Mouse (Mus musculus): ENCODE measurements around the gene 6430628N08Rik. TPM values are rescaled to one million over a fixed set of nuclear protein-coding genes. Genes with fewer than 3 reads are reported as not detected.

Gene 6430628N08Rik
- total RNA-seq, 2 experiments from 2014 or later, result not detected

DNA sequence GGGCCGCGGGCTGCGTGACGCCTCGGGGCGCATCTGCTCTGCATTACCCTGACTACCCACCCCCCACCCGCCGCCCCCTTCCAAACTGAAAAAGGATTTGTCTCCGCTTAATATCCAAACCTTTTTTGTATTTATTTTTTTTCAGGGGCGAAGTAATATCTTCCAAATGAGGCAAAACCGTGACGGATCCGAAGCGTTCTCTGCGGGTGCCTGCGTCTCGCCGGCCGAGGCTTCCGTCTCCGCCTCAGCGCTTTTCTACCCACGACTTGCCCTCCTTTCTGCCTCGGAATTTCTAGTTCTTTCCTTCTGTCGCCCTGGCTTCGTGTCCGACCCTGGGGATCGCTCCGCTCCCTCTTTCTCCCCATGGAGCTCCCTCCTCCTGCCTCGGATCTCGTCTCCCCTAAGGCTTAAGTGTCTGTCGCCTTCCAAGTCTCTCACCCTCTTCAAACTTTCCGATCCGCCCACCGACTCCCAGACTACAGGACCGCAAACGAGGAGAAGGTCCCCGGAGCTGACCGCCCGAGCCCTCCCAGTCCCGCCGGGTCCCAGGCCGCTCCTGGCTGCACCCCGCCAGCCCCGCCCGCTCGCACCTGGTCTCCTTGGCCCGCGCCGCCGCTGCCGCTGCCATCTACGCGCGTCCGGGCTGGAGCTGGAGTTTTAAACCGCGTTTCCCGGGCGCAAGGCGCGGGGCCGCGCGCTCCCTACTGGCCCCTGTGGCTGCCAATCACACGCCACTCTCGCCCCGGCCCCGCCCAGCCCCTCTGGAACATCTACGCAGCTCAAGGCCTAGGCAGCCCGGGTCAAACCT lies 49.0 kb downstream of the 6430628N08Rik start, which contains the start of gene Dmbx1:
Dmbx1 (minus strand) TSS at position 632 of the 808 bp plus-strand sequence.
- peak; percentile 17 for DNase-seq

DNA sequence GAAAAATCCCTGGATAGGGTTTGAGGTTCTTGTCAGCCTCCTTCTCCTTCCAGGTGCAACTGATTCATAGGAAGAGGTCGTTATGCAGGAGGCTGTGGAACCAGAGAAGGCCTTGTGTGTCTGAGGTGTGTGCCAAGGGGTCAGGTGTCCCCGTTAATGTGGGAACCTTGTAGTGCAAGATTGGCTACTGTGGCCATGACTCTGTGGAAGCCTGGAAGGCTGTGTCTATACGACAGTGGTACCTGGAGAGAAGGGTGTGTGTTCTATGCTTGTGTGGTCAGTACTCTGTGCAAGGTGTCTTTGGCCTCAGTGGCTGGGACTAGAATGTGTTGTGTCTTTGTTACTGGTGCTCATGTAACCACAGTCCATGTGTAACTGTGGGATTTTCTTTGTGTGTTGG lies 50.2 kb downstream of the 6430628N08Rik start:
- DNase-seq, result no peak

DNA sequence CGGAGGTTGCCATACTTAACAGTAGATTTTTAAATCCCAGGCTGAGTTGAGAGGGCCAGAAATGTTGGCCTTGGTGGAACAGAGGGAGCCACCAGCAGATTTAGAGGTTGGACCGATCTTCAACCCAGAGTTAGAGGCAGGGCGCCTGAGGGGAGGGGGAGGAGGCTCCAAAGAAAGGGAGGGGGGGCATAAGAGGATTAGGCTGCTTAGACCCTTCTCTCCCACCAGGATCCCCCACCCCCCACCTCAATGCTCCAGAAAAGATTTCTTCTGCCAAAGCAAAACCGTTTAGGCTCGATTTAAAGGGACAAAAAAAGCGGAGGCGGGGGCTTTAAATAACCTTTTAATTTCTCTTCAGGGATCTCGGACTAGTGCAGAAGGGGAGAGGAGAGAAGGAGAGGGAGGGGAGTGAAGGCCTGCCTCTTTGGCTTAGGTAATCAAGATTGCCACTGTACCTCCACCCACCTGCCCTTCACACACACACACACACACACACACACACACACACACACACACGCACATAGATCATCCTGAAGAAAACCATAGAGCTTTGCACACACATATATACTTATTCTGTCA lies 50.9 kb downstream of the 6430628N08Rik start:
- no peak for DNase-seq

DNA sequence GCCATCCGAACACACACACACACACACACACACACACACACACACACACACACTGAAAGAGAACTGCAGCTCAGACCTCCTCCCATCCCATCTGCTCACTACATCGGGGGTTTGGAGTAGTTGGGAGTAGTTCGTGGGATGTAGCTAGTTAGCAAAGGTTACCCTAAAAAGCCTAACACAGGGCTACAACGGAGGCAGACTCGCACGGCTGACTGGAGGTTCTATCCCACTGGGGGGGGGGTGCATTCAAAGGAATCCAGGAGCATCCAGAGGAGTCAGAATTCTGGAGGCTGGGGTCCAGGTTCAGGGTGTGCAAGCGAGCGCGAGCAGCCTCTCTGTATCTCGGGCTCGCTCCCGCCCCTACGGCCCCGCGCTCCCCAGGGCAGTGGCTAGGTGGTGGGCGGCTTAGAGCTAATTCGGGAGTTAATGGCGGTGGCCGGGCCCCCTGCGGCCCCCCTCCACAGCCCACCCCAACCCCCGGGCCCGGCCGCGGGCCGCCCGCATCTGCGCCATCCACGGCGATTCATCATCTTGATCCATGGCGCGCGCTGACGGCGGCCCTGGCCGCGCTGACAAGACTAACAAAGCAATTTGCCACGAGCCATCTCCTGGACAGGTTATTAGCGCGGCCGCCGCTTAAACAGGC lies 53.3 kb downstream of the 6430628N08Rik start:
- no peak for DNase-seq

Other genes with a start within 250 kb of the 6430628N08Rik start
- 1 to 10 TPM; 1.9 to 5.3 TPM for gene Cyp4b1, start 242.9 kb upstream of the 6430628N08Rik start, total RNA-seq (2021)
- 10 to 100 TPM; 33.1 to 33.2 TPM for gene Efcab14, start 152.9 kb upstream of the 6430628N08Rik start, total RNA-seq (2021)
- gene Tex38, start 109.6 kb upstream of the 6430628N08Rik start, total RNA-seq (2021), result 1 to 10 TPM; 1.2 to 1.3 TPM
- gene Atpaf1, start 105.9 kb upstream of the 6430628N08Rik start, total RNA-seq (2021), result 10 to 100 TPM; 48.9 to 49.3 TPM
- 1 to 10 TPM; 2.7 to 3.4 TPM for gene Mob3c, start 62.6 kb upstream of the 6430628N08Rik start, total RNA-seq (2021)
- 10 to 100 TPM; 21.8 to 22.2 TPM for gene Mknk1, start 51.5 kb upstream of the 6430628N08Rik start, total RNA-seq (2021)
- not detected for gene Kncn, start 6.3 kb upstream of the 6430628N08Rik start, total RNA-seq (2021)
- gene Dmbx1, start 49.3 kb downstream of the 6430628N08Rik start, total RNA-seq (2021), result not detected
- gene Faah, start 127.3 kb downstream of the 6430628N08Rik start, total RNA-seq (2021), result under 1 TPM; 0.35 to 0.46 TPM
- gene Nsun4, start 163.2 kb downstream of the 6430628N08Rik start, total RNA-seq (2021), result 10 to 100 TPM; 15.3 to 16.7 TPM
- gene Uqcrh, start 184.4 kb downstream of the 6430628N08Rik start, total RNA-seq (2021), result 1,000 to 10,000 TPM in 1 of 2 experiments, 100 to 1,000 TPM in 1; 981 to 1,020 TPM
- 10 to 100 TPM; 17.8 to 20.3 TPM for gene Lrrc41, start 184.6 kb downstream of the 6430628N08Rik start, total RNA-seq (2021)
- under 1 TPM; 0.36 to 0.91 TPM for gene Rad54l, start 233.0 kb downstream of the 6430628N08Rik start, total RNA-seq (2021)
- 10 to 100 TPM; 48.1 to 48.2 TPM for gene Pomgnt1, start 233.2 kb downstream of the 6430628N08Rik start, total RNA-seq (2021)

All from gastrocnemius, postnatal 25 days (tissue).